Mouse (Mus musculus): ENCODE results near the gene Ccn2. TPM values are rescaled to one million over a fixed set of nuclear protein-coding genes. Genes with fewer than 3 reads are reported as not detected.
"Not testable (repeated sequence)": the region's sequence is repeated elsewhere in the genome, so short reads cannot be mapped to it uniquely, and the experiment has no call there.

The Ccn2 gene
- polyA plus RNA-seq, 1 experiment from 2014 or later = 1.4 TPM

- H3K27me3 ChIP-seq (replicated peaks) = no peaks in the 10 kb centered on the region
- no peak overlapping the region for H3K9ac ChIP-seq
- H3K36me3 ChIP-seq = no peaks in the 10 kb centered on the region
- 76% methylated on average over 9 of the region's 9 CpGs for WGBS (ENCODE audit: insufficient replicate concordance)
- H3K4me2 ChIP-seq = no peak overlapping the region
- no peak overlapping the region for H3K27ac ChIP-seq
- H3K4me3 ChIP-seq = no peak overlapping the region
- H3K9me3 ChIP-seq (replicated peaks) = no peaks in the 10 kb centered on the region
- no peak for ATAC-seq
- H3K4me1 ChIP-seq = no peaks in the 10 kb centered on the region
Observed at GRCm38 (mm10) chr10:24609766-24610165, 14.5 kb downstream of the Ccn2 start.

GRCm38 (mm10) chr10:24614726-24615125 lies 19.5 kb downstream of the Ccn2 start:
- no peak overlapping the region for H3K4me3 ChIP-seq
- no peaks in the 10 kb centered on the region for H3K9me3 ChIP-seq (replicated peaks)
- no peak overlapping the region for H3K9ac ChIP-seq
- no peaks in the 10 kb centered on the region for H3K36me3 ChIP-seq
- H3K27ac ChIP-seq = no peak overlapping the region
- 64% methylated on average over 4 of the region's 4 CpGs for WGBS (ENCODE audit: insufficient replicate concordance)
- H3K4me1 ChIP-seq = no peaks in the 10 kb centered on the region
- no peaks in the 10 kb centered on the region for H3K27me3 ChIP-seq (replicated peaks)
- H3K4me2 ChIP-seq = no peak overlapping the region
- no peak for ATAC-seq

GRCm38 (mm10) chr10:24615799-24616198 lies 20.6 kb downstream of the Ccn2 start:
- Histone ChIP-seq H3K36me3 (no peaks in the 10 kb centered on the region), H3K4me2 (no peak overlapping the region), H3K27me3 (replicated peaks) (no peaks in the 10 kb centered on the region), H3K9me3 (replicated peaks) (no peaks in the 10 kb centered on the region), H3K27ac (no peak overlapping the region), H3K4me3 (no peak overlapping the region), H3K9ac (no peak overlapping the region), H3K4me1 (no peaks in the 10 kb centered on the region)
- no peak for ATAC-seq
- 74% methylated on average over 6 of the region's 6 CpGs for WGBS (ENCODE audit: insufficient replicate concordance)

GRCm38 (mm10) chr10:24616572-24616971 lies 21.3 kb downstream of the Ccn2 start:
- not testable (repeated sequence) for H3K36me3 ChIP-seq; H3K4me2 ChIP-seq; H3K9ac ChIP-seq; H3K27ac ChIP-seq; H3K27me3 ChIP-seq (replicated peaks); H3K9me3 ChIP-seq (replicated peaks); H3K4me3 ChIP-seq; ATAC-seq; H3K4me1 ChIP-seq
- 66% methylated on average over 1 of the region's 1 CpGs for WGBS (ENCODE audit: insufficient replicate concordance)

GRCm38 (mm10) chr10:24621572-24621971 lies 26.3 kb downstream of the Ccn2 start:
- no peaks in the 10 kb centered on the region for H3K36me3 ChIP-seq
- H3K9me3 ChIP-seq (replicated peaks) = no peaks in the 10 kb centered on the region
- 26% methylated on average over 9 of the region's 9 CpGs for WGBS (ENCODE audit: insufficient replicate concordance)
- no peaks in the 10 kb centered on the region for H3K4me1 ChIP-seq
- H3K4me2 ChIP-seq = no peak overlapping the region
- no peak overlapping the region for H3K4me3 ChIP-seq
- H3K27me3 ChIP-seq (replicated peaks) = no peaks in the 10 kb centered on the region
- no peak overlapping the region for H3K9ac ChIP-seq
- no peak overlapping the region for H3K27ac ChIP-seq
- no peak for ATAC-seq

- H3K9me3 ChIP-seq (replicated peaks) = no peaks in the 10 kb centered on the region
- no peak overlapping the region for H3K4me2 ChIP-seq
- WGBS (ENCODE audit: insufficient replicate concordance) = 17% methylated on average over 7 of the region's 7 CpGs
- no peaks in the 10 kb centered on the region for H3K27me3 ChIP-seq (replicated peaks)
- H3K36me3 ChIP-seq = no peaks in the 10 kb centered on the region
- ATAC-seq = no peak
- H3K4me1 ChIP-seq = no peaks in the 10 kb centered on the region
- no peak overlapping the region for H3K4me3 ChIP-seq
- H3K27ac ChIP-seq = no peak overlapping the region
- H3K9ac ChIP-seq = no peak overlapping the region
Observed at GRCm38 (mm10) chr10:24622586-24622985, 27.3 kb downstream of the Ccn2 start.

GRCm38 (mm10) chr10:24625060-24625701 lies 29.9 kb downstream of the Ccn2 start:
- no peak for ATAC-seq
- Histone ChIP-seq H3K9ac (no peak overlapping the region), H3K36me3 (no peaks in the 10 kb centered on the region), H3K9me3 (replicated peaks) (no peaks in the 10 kb centered on the region), H3K27me3 (replicated peaks) (no peaks in the 10 kb centered on the region), H3K4me1 (peaks cover 9% of the 10 kb centered on the region; the same call in 1 of the 2 replicates), H3K27ac (no peak overlapping the region), H3K4me3 (no peak overlapping the region), H3K4me2 (no peak overlapping the region)
- WGBS (ENCODE audit: insufficient replicate concordance) = 39% methylated on average over 24 of the region's 24 CpGs

- Histone ChIP-seq H3K9me3 (replicated peaks) (no peaks in the 10 kb centered on the region), H3K36me3 (no peaks in the 10 kb centered on the region), H3K4me2 (no peak overlapping the region), H3K9ac (no peak overlapping the region), H3K27me3 (replicated peaks) (no peaks in the 10 kb centered on the region), H3K4me1 (peaks cover 9% of the 10 kb centered on the region; the same call in 1 of the 2 replicates), H3K27ac (no peak overlapping the region), H3K4me3 (no peak overlapping the region)
- no peak for ATAC-seq
- WGBS (ENCODE audit: insufficient replicate concordance) = 76% methylated on average over 12 of the region's 12 CpGs
Observed at GRCm38 (mm10) chr10:24627262-24627661, 32.0 kb downstream of the Ccn2 start.

GRCm38 (mm10) chr10:24628466-24628865 lies 33.2 kb downstream of the Ccn2 start:
- Histone ChIP-seq H3K36me3 (no peaks in the 10 kb centered on the region), H3K4me1 (peaks cover 9% of the 10 kb centered on the region; the same call in 1 of the 2 replicates), H3K9me3 (replicated peaks) (no peaks in the 10 kb centered on the region), H3K27ac (no peak overlapping the region), H3K27me3 (replicated peaks) (no peaks in the 10 kb centered on the region), H3K4me2 (no peak overlapping the region), H3K9ac (no peak overlapping the region), H3K4me3 (no peak overlapping the region)
- 65% methylated on average over 9 of the region's 9 CpGs for WGBS (ENCODE audit: insufficient replicate concordance)
- ATAC-seq = no peak

GRCm38 (mm10) chr10:24629086-24629720 lies 34.0 kb downstream of the Ccn2 start:
- ATAC-seq = peak; percentile 65
- Histone ChIP-seq H3K9ac (no peak overlapping the region), H3K4me1 (peaks cover 11% of the 10 kb centered on the region), H3K27ac (no peak overlapping the region), H3K4me2 (no peak overlapping the region), H3K27me3 (replicated peaks) (no peaks in the 10 kb centered on the region), H3K9me3 (replicated peaks) (no peaks in the 10 kb centered on the region), H3K36me3 (no peaks in the 10 kb centered on the region), H3K4me3 (no peak overlapping the region)
- 30% methylated on average over 9 of the region's 9 CpGs for WGBS (ENCODE audit: insufficient replicate concordance)

- no peak for ATAC-seq
- Histone ChIP-seq H3K9ac (no peak overlapping the region), H3K36me3 (no peaks in the 10 kb centered on the region), H3K4me2 (peak overlapping the region; percentile 35; the same call in 1 of the 2 replicates), H3K4me3 (no peak overlapping the region), H3K27ac (no peak overlapping the region), H3K27me3 (replicated peaks) (no peaks in the 10 kb centered on the region), H3K9me3 (replicated peaks) (no peaks in the 10 kb centered on the region), H3K4me1 (peaks cover 25% of the 10 kb centered on the region)
- WGBS (ENCODE audit: insufficient replicate concordance) = 24% methylated on average over 18 of the region's 18 CpGs
Observed at GRCm38 (mm10) chr10:24630469-24631081, 35.3 kb downstream of the Ccn2 start.

- Histone ChIP-seq H3K27me3 (replicated peaks) (no peaks in the 10 kb centered on the region), H3K36me3 (no peaks in the 10 kb centered on the region), H3K4me2 (no peak overlapping the region), H3K27ac (no peak overlapping the region), H3K4me1 (peaks cover 30% of the 10 kb centered on the region), H3K9me3 (replicated peaks) (no peaks in the 10 kb centered on the region), H3K9ac (no peak overlapping the region), H3K4me3 (no peak overlapping the region)
- WGBS (ENCODE audit: insufficient replicate concordance) = 78% methylated on average over 5 of the region's 5 CpGs
- no peak for ATAC-seq
Observed at GRCm38 (mm10) chr10:24631122-24631521, 35.9 kb downstream of the Ccn2 start.
